Mouse (Mus musculus): ENCODE measurements at regions not wholly inside any gene's neighbourhood (a gene's known extent, or its start where the extent isn't known, plus 50 kb on each side); places are given as distances from the start of the nearest gene placed in this dataset.

DNA sequence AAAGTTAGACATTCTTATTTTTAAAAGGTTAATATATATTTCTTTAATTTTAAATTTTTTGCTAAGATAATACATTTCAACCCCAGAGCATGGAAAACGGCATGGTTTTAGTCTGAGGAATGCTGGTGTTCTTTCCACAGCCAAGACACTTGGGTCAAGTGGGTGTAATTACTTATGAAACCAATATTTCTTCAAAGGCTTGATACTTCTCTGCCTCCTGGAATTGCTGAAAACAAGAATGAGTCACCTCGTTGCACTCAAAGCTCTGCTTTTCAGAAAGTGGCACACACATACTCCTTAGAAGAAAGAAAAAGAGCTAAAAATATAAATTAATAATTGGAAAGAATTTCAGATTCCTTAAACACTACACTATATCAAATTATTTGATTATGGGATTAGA lies 331.8 kb upstream of the Btbd3 start:
- TF ChIP-seq POLR2A (IDR thresholded peaks at IDR 0.05; ENCODE audit: borderline replicate concordance, insufficient read depth, low read length), result no peak
- TF ChIP-seq CTCF (IDR thresholded peaks at IDR 0.05; ENCODE audit: borderline replicate concordance, insufficient read depth, low read depth, low read length), result no peak

All from cerebellum, adult 2 months (tissue).